Mouse (Mus musculus) embryo, embryonic 10 days (tissue): ENCODE data around the gene Mast2.

Experiments used
- DNase-seq: peaks from one replicate; pipeline ENCODE4 v3.0.0-alpha.2; 2015; ENCODE audit warnings: low spot score

Mast2 gene

GRCm38 (mm10) chr4:116406668-116407067, 57.3 kb downstream of the Mast2 start:
- no peak for DNase-seq

- peak; percentile 21 for DNase-seq
These were observed 58.0 kb downstream of the Mast2 start for GRCm38 (mm10) chr4:116405955-116406351.

- no peak for DNase-seq
These were observed 58.6 kb downstream of the Mast2 start for GRCm38 (mm10) chr4:116405276-116405954.

GRCm38 (mm10) chr4:116403884-116404283, 60.1 kb downstream of the Mast2 start:
- DNase-seq, result no peak

- DNase-seq, result no peak
These were observed 61.3 kb downstream of the Mast2 start for GRCm38 (mm10) chr4:116402708-116403107.

GRCm38 (mm10) chr4:116398051-116398450, 65.9 kb downstream of the Mast2 start:
- no peak for DNase-seq

- no peak for DNase-seq
These were observed 85.9 kb downstream of the Mast2 start for GRCm38 (mm10) chr4:116377973-116378667.

- no peak for DNase-seq
These were observed 92.3 kb downstream of the Mast2 start for GRCm38 (mm10) chr4:116371676-116372075.

- no peak for DNase-seq
These were observed 105.9 kb downstream of the Mast2 start for GRCm38 (mm10) chr4:116358099-116358498.

GRCm38 (mm10) chr4:116352919-116353318, 111.1 kb downstream of the Mast2 start:
- no peak for DNase-seq

GRCm38 (mm10) chr4:116352496-116352895, 111.5 kb downstream of the Mast2 start:
- no peak for DNase-seq

GRCm38 (mm10) chr4:116342119-116342518, 121.9 kb downstream of the Mast2 start:
- DNase-seq, result peak; percentile 81

GRCm38 (mm10) chr4:116336294-116336693, 127.7 kb downstream of the Mast2 start:
- DNase-seq, result peak; percentile 8

GRCm38 (mm10) chr4:116329256-116329655, 134.7 kb downstream of the Mast2 start:
- DNase-seq, result no peak

GRCm38 (mm10) chr4:116322127-116322526, 141.9 kb downstream of the Mast2 start:
- DNase-seq, result no peak

- DNase-seq, result no peak
These were observed 146.4 kb downstream of the Mast2 start for GRCm38 (mm10) chr4:116317575-116317974.

GRCm38 (mm10) chr4:116304551-116304950, 159.4 kb downstream of the Mast2 start:
- DNase-seq, result no peak

- no peak for DNase-seq
These were observed 163.1 kb downstream of the Mast2 start for GRCm38 (mm10) chr4:116300878-116301355.

GRCm38 (mm10) chr4:116293296-116293695, 170.7 kb downstream of the Mast2 start:
- DNase-seq, result peak; percentile 9

- DNase-seq, result no peak
These were observed 172.4 kb downstream of the Mast2 start for GRCm38 (mm10) chr4:116291561-116291960.

- no peak for DNase-seq
These were observed 181.8 kb downstream of the Mast2 start for GRCm38 (mm10) chr4:116282211-116282610.

- DNase-seq, result no peak
These were observed 195.8 kb downstream of the Mast2 start for GRCm38 (mm10) chr4:116268220-116268619.
